Mouse (Mus musculus): ENCODE measurements around the gene Trio.

GRCm38 (mm10) chr15:27740080-27740479 is 285.6 kb downstream of the Trio start:
- TF ChIP-seq USF1 (IDR thresholded peaks at IDR 0.05; ENCODE audit: low read depth), result no peak
- TF ChIP-seq POLR2A (IDR thresholded peaks at IDR 0.05; ENCODE audit: insufficient read length, low read depth), result no peak
- TF ChIP-seq MYOG (IDR thresholded peaks at IDR 0.05; ENCODE audit: control insufficient read depth in 1 of 3, insufficient read depth in 1 of 3, insufficient read length in 2 of 3, low read depth in 2 of 3), result no peak
- no peak for TF ChIP-seq SRF (IDR thresholded peaks at IDR 0.05; ENCODE audit: control insufficient read depth, insufficient read length, low read depth)
- TF ChIP-seq POLR2AphosphoS2 (IDR thresholded peaks at IDR 0.05; ENCODE audit: insufficient read length, low read depth), result peak; percentile 38
- no peak for TF ChIP-seq E2F4 (IDR thresholded peaks at IDR 0.05; ENCODE audit: insufficient read depth)
- TF ChIP-seq MAX (IDR thresholded peaks at IDR 0.05; ENCODE audit: low read depth), result no peak
- TF ChIP-seq TCF12 (IDR thresholded peaks at IDR 0.05; ENCODE audit: insufficient read depth, poor library complexity, severe bottlenecking), result no peak
- TF ChIP-seq REST (IDR thresholded peaks at IDR 0.05; ENCODE audit: insufficient read depth, insufficient read length), result no peak
- no peak for TF ChIP-seq CEBPB (IDR thresholded peaks at IDR 0.05; ENCODE audit: insufficient read depth, poor library complexity, severe bottlenecking)
- TF ChIP-seq TCF3 (IDR thresholded peaks at IDR 0.05; ENCODE audit: insufficient read length, low read depth), result no peak
- no peak for TF ChIP-seq MYOD1 (IDR thresholded peaks at IDR 0.05; ENCODE audit: control insufficient read depth in 1 of 3, insufficient read length in 2 of 3, low read depth in 2 of 3)

All from myocyte (in vitro differentiated cells).